In genomic region chr13:40855266-40855665, GRCm38 (mm10) we compare ENCODE assay signal across 11 mouse cellular contexts. TPM values are rescaled to one million over a fixed set of nuclear protein-coding genes. Genes with fewer than 3 reads are reported as not detected.
DNase-seq lines count a peak whose midpoint lies in the region; ATAC-seq and TF ChIP-seq lines count a peak whose summit lies in the region.
"Had no signal": no experiment of that assay in that cellular context is flagged by ENCODE, and none has a peak within 500 bp of the region (broad histone marks: within the 10 kb centered on the region; RNA-seq: fewer than 3 reads in every experiment).

No protein-coding gene starts in this region.

- intact Hi-C loops in heart, postnatal 10 days (cut with DNase I) = loop anchor here (2.0 kb wide), 1 partner anchor 40 kb away; no protein-coding TSS in a partner anchor

- peak overlapping the region; percentile 76 for H3K4me2 ChIP-seq in heart, embryonic 13.5 days
- H3K4me2 ChIP-seq in CH12.LX (ENCODE audit: insufficient read depth, low read depth, poor library complexity, severe bottlenecking) = peak overlapping the region; percentile 88
- peak overlapping the region; percentile 84 for H3K4me2 ChIP-seq in heart, embryonic 16.5 days (ENCODE audit: low read depth, low read length)
- peak overlapping the region; percentile 69 for H3K4me2 ChIP-seq in limb, embryonic 13.5 days (replicated peaks)

- no peaks in the 10 kb centered on the region for H3K27me3 ChIP-seq in heart, embryonic 13.5 days (replicated peaks)
- no peaks in the 10 kb centered on the region for H3K27me3 ChIP-seq in CH12.LX (replicated peaks)
- H3K27me3 ChIP-seq in heart, embryonic 16.5 days (ENCODE audit: control insufficient read depth, insufficient read depth, low read length) = no peaks in the 10 kb centered on the region
- no peaks in the 10 kb centered on the region for H3K27me3 ChIP-seq in limb, embryonic 13.5 days

- no peaks in the 10 kb centered on the region for H3K36me3 ChIP-seq in heart, embryonic 13.5 days
- H3K36me3 ChIP-seq in CH12.LX (replicated peaks in 1 of 2; ENCODE audit: control insufficient read depth in 1 of 2, insufficient read depth in 1 of 2, low read length in 1 of 2) = no peaks in the 10 kb centered on the region
- H3K36me3 ChIP-seq in heart, embryonic 16.5 days (ENCODE audit: control insufficient read depth, insufficient read depth) = no peaks in the 10 kb centered on the region
- no peaks in the 10 kb centered on the region for H3K36me3 ChIP-seq in limb, embryonic 13.5 days
- H3K36me3 ChIP-seq: forebrain, embryonic 10.5 days had no signal

- no peak for TF ChIP-seq POLR2A in CH12.LX (IDR thresholded peaks at IDR 0.05; ENCODE audit: low read depth, low read length)

- in situ Hi-C loops in CH12.LX (cut with MboI; ENCODE audit: low pct_ligation_motif_present, low pct_unique_long_range_greater_than_20kb, low sequenced_read_pairs) = no loop called here

- no peak for TF ChIP-seq EP300 in CH12.LX (IDR thresholded peaks at IDR 0.05; ENCODE audit: low read length)

- TF ChIP-seq CTCF in CH12.LX (conservative IDR thresholded peaks at IDR 0.05 in 1 of 2, IDR thresholded peaks at IDR 0.05 in 1 of 2; ENCODE audit: low read depth in 2 of 2, low read length in 2 of 2) = no peak

- peaks cover 27% of the 10 kb centered on the region for H3K4me1 ChIP-seq in heart, embryonic 13.5 days
- H3K4me1 ChIP-seq in CH12.LX (ENCODE audit: control insufficient read depth in 1 of 2, insufficient read depth in 2 of 2) = no peaks in the 10 kb centered on the region
- peaks cover 11% of the 10 kb centered on the region for H3K4me1 ChIP-seq in heart, embryonic 16.5 days (ENCODE audit: control insufficient read depth, insufficient read depth, low read length)
- H3K4me1 ChIP-seq in limb, embryonic 13.5 days = peaks cover 16% of the 10 kb centered on the region

- no peak for DNase-seq in heart, postnatal 10 days
- DNase-seq in CH12.LX (ENCODE audit: extremely low read depth) = no peak
- no peak for DNase-seq in testis, postnatal 14 days (ENCODE audit: low spot score)
- no peak for DNase-seq in layer of hippocampus, postnatal 36 days
- DNase-seq in cerebellum, adult 11-12 months = no peak
- DNase-seq: gastrocnemius, postnatal 10 days; thymus, adult 2 months had no signal

- no peaks in the 10 kb centered on the region for H3K9me3 ChIP-seq in heart, embryonic 13.5 days
- H3K9me3 ChIP-seq in CH12.LX (replicated peaks; ENCODE audit: low read length) = no peaks in the 10 kb centered on the region
- H3K9me3 ChIP-seq in heart, embryonic 16.5 days (replicated peaks; ENCODE audit: control insufficient read depth, low read length) = no peaks in the 10 kb centered on the region
- no peaks in the 10 kb centered on the region for H3K9me3 ChIP-seq in limb, embryonic 13.5 days
- H3K9me3 ChIP-seq: forebrain, embryonic 10.5 days had no signal

- ATAC-seq in heart, embryonic 13.5 days (ENCODE audit: extremely low read depth, insufficient number of reproducible peaks, low FRiP score, low TSS enrichment) = no peak
- no peak for ATAC-seq in heart, embryonic 16.5 days (replicated peaks; ENCODE audit: extremely low read depth, insufficient read depth, low FRiP score)
- ATAC-seq in limb, embryonic 13.5 days (ENCODE audit: low FRiP score, low read depth) = no peak

- H3K27ac ChIP-seq in heart, embryonic 13.5 days (replicated peaks) = peak overlapping the region; percentile 92
- H3K27ac ChIP-seq in CH12.LX (ENCODE audit: insufficient read depth, low read depth) = no peak overlapping the region
- H3K27ac ChIP-seq in heart, embryonic 16.5 days (ENCODE audit: low read length) = peak overlapping the region; percentile 93
- H3K27ac ChIP-seq in limb, embryonic 13.5 days = no peak overlapping the region

- TF ChIP-seq RAD21 in CH12.LX (IDR thresholded peaks at IDR 0.05; ENCODE audit: low read depth, low read length) = no peak

- H3K79me2 ChIP-seq in CH12.LX (replicated peaks; ENCODE audit: control insufficient read depth, extremely low read depth, insufficient read depth, poor library complexity, severe bottlenecking) = no peaks in the 10 kb centered on the region

- WGBS in heart, embryonic 13.5 days = 65% methylated on average over 6 of the region's 6 CpGs
- WGBS in heart, embryonic 16.5 days = 67% methylated on average over 6 of the region's 6 CpGs
- WGBS in limb, embryonic 13.5 days = 72% methylated on average over 6 of the region's 6 CpGs

- peak overlapping the region; percentile 57 for H3K4me3 ChIP-seq in heart, embryonic 13.5 days
- H3K4me3 ChIP-seq in CH12.LX (replicated peaks in 1 of 3; ENCODE audit: low read depth in 2 of 3, low read length in 2 of 3, poor library complexity in 1 of 3) = no peak overlapping the region
- peak overlapping the region; percentile 60 for H3K4me3 ChIP-seq in heart, embryonic 16.5 days (ENCODE audit: low read length)
- 0 out of 2 replicates have a peak overlapping the region, but pooled peaks have one; percentile 43 for H3K4me3 ChIP-seq in limb, embryonic 13.5 days

- peak overlapping the region; percentile 81 for H3K9ac ChIP-seq in heart, embryonic 13.5 days
- no peak overlapping the region for H3K9ac ChIP-seq in CH12.LX (ENCODE audit: insufficient read depth, low read depth)
- H3K9ac ChIP-seq in heart, embryonic 16.5 days (ENCODE audit: low read length) = peak overlapping the region; percentile 76
- H3K9ac ChIP-seq in limb, embryonic 13.5 days = no peak overlapping the region

- dilution Hi-C loops in CH12.LX (cut with MboI; ENCODE audit: extremely low pct_ligation_motif_present, extremely low pct_unique_long_range_greater_than_20kb, low sequenced_read_pairs) = no loop called here

TF ChIP-seq in CH12.LX, 34 proteins besides CTCF, POLR2A, EP300 and RAD21:
- TF ChIP-seq PAX5 (IDR thresholded peaks at IDR 0.05; ENCODE audit: low read length) = no peak
- no peak for TF ChIP-seq ZNF384 (IDR thresholded peaks at IDR 0.05; ENCODE audit: low read depth, low read length)
TF ChIP-seq in CH12.LX: peak in this region for 0.

RNA-seq across cellular contexts. Expression of gene Gcnt2, which starts 4.3 kb away (rescaled TPM):
- 2.5 and 2.7 TPM in 2 replicates for polyA plus RNA-seq in heart, embryonic 13.5 days (2015; fragmentation: Nextera tagmentation; extraction: Ambion mirVana)
- total RNA-seq in heart, postnatal 10 days (2021) = 10 to 100 TPM in 1 of 2 experiments, 1 to 10 TPM in 1; 9.3 to 12.8 TPM
- total RNA-seq in CH12.LX (2012; rRNA removed) (0.04 TPM in 1 of 2 replicates, not detected in the other), CH12.LX (2014; rRNA removed) (not detected in 2 replicates)
- not detected in 2 replicates for polyA plus RNA-seq in CH12.LX (2012; ENCODE audit: insufficient read length, low read depth)
- 4.2 and 5.0 TPM in 2 replicates for polyA plus RNA-seq in heart, embryonic 16.5 days (2015; fragmentation: Nextera tagmentation; extraction: Ambion mirVana)
- polyA plus RNA-seq in limb, embryonic 13.5 days (2015; fragmentation: Nextera tagmentation; extraction: Ambion mirVana) = 1.5 and 2.1 TPM in 2 replicates
- 10 to 100 TPM; 16.7 to 17.7 TPM for total RNA-seq in layer of hippocampus, postnatal 36 days (2021)

Comparison
In these comparisons a context has a peak if more than half of its experiments do, and no peak if none do; other contexts are left out.
1. H3K27ac ChIP-seq: peak in heart, embryonic 13.5 days (single experiment) and heart, embryonic 16.5 days (single experiment); none in CH12.LX (single experiment) and limb, embryonic 13.5 days (single experiment).
2. H3K4me3 ChIP-seq: peak in heart, embryonic 13.5 days (single experiment), heart, embryonic 16.5 days (single experiment) and limb, embryonic 13.5 days (single experiment); none in CH12.LX (0 of 3).
3. H3K9ac ChIP-seq: peak in heart, embryonic 13.5 days (single experiment) and heart, embryonic 16.5 days (single experiment); none in CH12.LX (single experiment) and limb, embryonic 13.5 days (single experiment).
4. Peak in every context shown above with its lines, with median percentiles within 50 percentile points of each other: H3K4me2 ChIP-seq.